Mouse (Mus musculus) cerebellum, adult 8-10 months (tissue): Measurements from ENCODE around the gene Kif1bp.

Experiments used
- DNase-seq: peaks from one replicate; pipeline ENCODE4 v3.0.0; 2022

Gene Kif1bp

GRCm38 (mm10) chr10:62555705-62556557 is 22.3 kb downstream of the Kif1bp start:
- no peak for DNase-seq

- DNase-seq, result no peak
These were observed 24.6 kb downstream of the Kif1bp start for GRCm38 (mm10) chr10:62553611-62554091.

GRCm38 (mm10) chr10:62550787-62551300 is 27.4 kb downstream of the Kif1bp start:
- no peak for DNase-seq

- DNase-seq, result peak; percentile 51
These were observed 28.6 kb downstream of the Kif1bp start for GRCm38 (mm10) chr10:62549523-62550166.

- no peak for DNase-seq
These were observed 31.8 kb downstream of the Kif1bp start for GRCm38 (mm10) chr10:62546441-62546840.

GRCm38 (mm10) chr10:62545759-62546158 is 32.5 kb downstream of the Kif1bp start:
- no peak for DNase-seq

GRCm38 (mm10) chr10:62544316-62544715 is 33.9 kb downstream of the Kif1bp start:
- DNase-seq, result no peak

GRCm38 (mm10) chr10:62543399-62543808 is 34.9 kb downstream of the Kif1bp start:
- DNase-seq, result no peak

GRCm38 (mm10) chr10:62542928-62543327 is 35.3 kb downstream of the Kif1bp start:
- DNase-seq, result no peak

- DNase-seq, result no peak
These were observed 35.8 kb downstream of the Kif1bp start for GRCm38 (mm10) chr10:62542507-62542906.

- DNase-seq, result no peak
These were observed 36.8 kb downstream of the Kif1bp start for GRCm38 (mm10) chr10:62541499-62541898.

GRCm38 (mm10) chr10:62540800-62541199 is 37.5 kb downstream of the Kif1bp start:
- no peak for DNase-seq

GRCm38 (mm10) chr10:62534509-62534908 is 43.7 kb downstream of the Kif1bp start:
- no peak for DNase-seq

GRCm38 (mm10) chr10:62532832-62533231 is 45.4 kb downstream of the Kif1bp start:
- DNase-seq, result no peak

GRCm38 (mm10) chr10:62530183-62530582 is 48.1 kb downstream of the Kif1bp start:
- no peak for DNase-seq

- DNase-seq, result no peak
These were observed 50.9 kb downstream of the Kif1bp start, which contains the start of gene Srgn for GRCm38 (mm10) chr10:62527351-62527750. Srgn (minus strand) TSS chr10:62527451.

- DNase-seq, result no peak
These were observed 55.8 kb downstream of the Kif1bp start for GRCm38 (mm10) chr10:62522346-62522950.

GRCm38 (mm10) chr10:62521763-62522162 is 56.5 kb downstream of the Kif1bp start:
- no peak for DNase-seq

GRCm38 (mm10) chr10:62520911-62521310 is 57.3 kb downstream of the Kif1bp start:
- no peak for DNase-seq

GRCm38 (mm10) chr10:62517511-62517910 is 60.7 kb downstream of the Kif1bp start:
- no peak for DNase-seq

GRCm38 (mm10) chr10:62512855-62513254 is 65.4 kb downstream of the Kif1bp start:
- DNase-seq, result no peak

- no peak for DNase-seq
These were observed 66.7 kb downstream of the Kif1bp start for GRCm38 (mm10) chr10:62511528-62511927.

- no peak for DNase-seq
These were observed 69.1 kb downstream of the Kif1bp start for GRCm38 (mm10) chr10:62509032-62509656.
